ENCODE assay signal across 8 mouse cellular contexts in the genomic region with DNA sequence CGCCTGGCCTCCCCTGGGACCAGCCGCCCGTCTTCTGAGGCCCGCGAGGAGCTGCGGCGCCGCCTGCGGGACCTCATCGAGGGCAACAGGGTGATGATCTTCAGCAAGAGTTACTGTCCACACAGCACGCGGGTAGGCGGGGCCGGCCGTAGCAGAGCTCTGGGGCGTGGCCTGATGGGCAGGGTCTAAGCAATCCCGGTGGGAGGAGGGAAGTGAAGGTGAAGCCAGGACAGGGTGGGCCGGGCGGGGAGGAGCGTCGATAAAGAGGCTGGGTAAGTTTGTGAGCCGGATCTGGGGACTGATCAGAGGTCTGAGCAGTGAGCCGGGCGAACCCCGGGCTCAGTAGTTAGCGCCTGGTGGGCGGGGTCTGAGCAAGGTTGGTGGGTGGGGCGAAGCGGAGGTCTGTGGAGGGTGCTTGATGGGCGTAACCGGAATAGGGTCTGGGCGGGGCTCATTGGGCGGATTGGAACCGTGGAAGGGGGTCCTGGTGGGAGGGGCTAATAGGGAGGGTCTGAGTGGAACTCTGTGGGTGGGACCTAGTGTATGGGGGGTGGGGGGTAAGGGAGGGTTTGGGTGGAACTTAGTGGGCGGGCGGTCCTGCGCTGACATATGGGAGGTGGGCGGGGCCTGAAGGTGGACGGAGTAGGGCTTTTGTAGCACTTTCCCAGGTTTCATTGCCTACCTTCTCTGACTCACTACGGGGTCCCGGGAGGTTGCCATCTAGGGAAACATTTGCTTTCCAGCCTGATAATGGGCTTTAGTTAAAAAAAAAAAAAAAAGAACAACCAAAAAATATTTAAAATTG. TPM values are rescaled to one million over a fixed set of nuclear protein-coding genes. Genes with fewer than 3 reads are reported as not detected.
DNase-seq lines count a peak whose midpoint lies in the region; ATAC-seq and TF ChIP-seq lines count a peak whose summit lies in the region.

No protein-coding gene starts in this region.

- peaks cover 0 to 2% of the 10 kb centered on the region in 2 experiments; a peak in 2 of 4 replicates for H3K4me1 ChIP-seq in MEL (ENCODE audit: control insufficient read depth in 1 of 2, insufficient read depth in 2 of 2, low read length in 2 of 2)
- no peaks in the 10 kb centered on the region for H3K4me1 ChIP-seq in cerebellum, adult 2 months (ENCODE audit: control insufficient read depth, insufficient read depth, low read length)
- peaks cover 3% of the 10 kb centered on the region; the same call in 1 of the 2 replicates for H3K4me1 ChIP-seq in forebrain, postnatal 0 days (ENCODE audit: insufficient read depth)
- H3K4me1 ChIP-seq in lung, embryonic 15.5 days, result peaks cover 10% of the 10 kb centered on the region

- TF ChIP-seq EP300 in MEL (IDR thresholded peaks at IDR 0.05; ENCODE audit: low read depth in 1 of 2, low read length in 2 of 2), result no peak

- H3K9me3 ChIP-seq in MEL (replicated peaks; ENCODE audit: insufficient read depth, low read length), result no peaks in the 10 kb centered on the region
- no peaks in the 10 kb centered on the region for H3K9me3 ChIP-seq in forebrain, postnatal 0 days (ENCODE audit: low read length)
- H3K9me3 ChIP-seq in lung, embryonic 15.5 days, result no peaks in the 10 kb centered on the region

- H3K4me2 ChIP-seq in forebrain, postnatal 0 days (ENCODE audit: low read depth), result peak overlapping the region; percentile 83
- H3K4me2 ChIP-seq in lung, embryonic 15.5 days, result peak overlapping the region; percentile 95

- H3K36me3 ChIP-seq in MEL (ENCODE audit: control insufficient read depth in 1 of 2, insufficient read depth in 2 of 2, low read length in 2 of 2), result peaks cover 0 to 2% of the 10 kb centered on the region in 2 experiments; a peak in 1 of 4 replicates
- H3K36me3 ChIP-seq in forebrain, postnatal 0 days (ENCODE audit: insufficient read depth), result no peaks in the 10 kb centered on the region
- no peaks in the 10 kb centered on the region for H3K36me3 ChIP-seq in lung, embryonic 15.5 days

- TF ChIP-seq CTCF in MEL (IDR thresholded peaks at IDR 0.05 in 2 of 3, conservative IDR thresholded peaks at IDR 0.05 in 1 of 3; ENCODE audit: control insufficient read depth in 1 of 3, insufficient read depth in 1 of 3, low read depth in 2 of 3, low read length in 3 of 3, poor library complexity in 1 of 3, severe bottlenecking in 1 of 3), result no peak
- no peak for TF ChIP-seq CTCF in cerebellum, adult 2 months (IDR thresholded peaks at IDR 0.05; ENCODE audit: borderline replicate concordance, insufficient read depth, low read depth, low read length)
- no peak; the same call in 1 of the 2 replicates for TF ChIP-seq CTCF in forebrain, postnatal 0 days (IDR thresholded peaks at IDR 0.05; ENCODE audit: low read depth)

- DNase-seq in MEL (ENCODE audit: low read depth, low spot score), result peak; percentile 97
- DNase-seq in cerebellum, adult 2 months, result peak; percentile 72 to 75
- peak; percentile 86 for DNase-seq in forebrain, postnatal 0 days
- peak; percentile 94 for DNase-seq in heart, postnatal 4 days
- DNase-seq in layer of hippocampus, adult 8-10 months (ENCODE audit: low spot score in 2 of 2), result peak; percentile 65 to 66
- DNase-seq in ovary, adult 18-20 months (ENCODE audit: low spot score), result peak; percentile 91
- DNase-seq in thymus, postnatal 10 days (ENCODE audit: low spot score in 2 of 2), result peak; percentile 77 to 83

- peak overlapping the region; percentile 73 for H3K9ac ChIP-seq in MEL (ENCODE audit: control insufficient read depth, low read depth, low read length, poor library complexity, severe bottlenecking)
- H3K9ac ChIP-seq in forebrain, postnatal 0 days, result peak overlapping the region; percentile 89
- peak overlapping the region; percentile 42 for H3K9ac ChIP-seq in lung, embryonic 15.5 days

- H3K4me3 ChIP-seq in MEL (ENCODE audit: control insufficient read depth in 1 of 2, insufficient read depth in 1 of 2, low read depth in 2 of 2, low read length in 2 of 2), result peak overlapping the region; percentile 62 to 79
- H3K4me3 ChIP-seq in cerebellum, adult 2 months (replicated peaks; ENCODE audit: insufficient read depth, low read depth, low read length), result peak overlapping the region; percentile 37
- peak overlapping the region; percentile 75 for H3K4me3 ChIP-seq in forebrain, postnatal 0 days (ENCODE audit: low read depth, low read length)
- H3K4me3 ChIP-seq in lung, embryonic 15.5 days, result peak overlapping the region; percentile 61

- H3K27ac ChIP-seq in MEL (ENCODE audit: control insufficient read depth, low read depth, low read length), result peak overlapping the region; percentile 55
- no peak overlapping the region for H3K27ac ChIP-seq in cerebellum, adult 2 months (ENCODE audit: insufficient read depth, low read length)
- peak overlapping the region; percentile 94 for H3K27ac ChIP-seq in forebrain, postnatal 0 days (ENCODE audit: low read depth, low read length)
- peak overlapping the region; percentile 89 for H3K27ac ChIP-seq in lung, embryonic 15.5 days

- peak; percentile 32 to 51; a peak in 2 of 4 replicates for TF ChIP-seq POLR2A in MEL (IDR thresholded peaks at IDR 0.05; ENCODE audit: control insufficient read depth in 1 of 2, insufficient read depth in 1 of 2, low read depth in 1 of 2, low read length in 2 of 2, poor library complexity in 1 of 2)
- TF ChIP-seq POLR2A in cerebellum, adult 2 months (IDR thresholded peaks at IDR 0.05; ENCODE audit: borderline replicate concordance, insufficient read depth, low read length), result no peak

- under 1% methylated on average over 41 of the region's 41 CpGs for WGBS in cerebellum, adult 2 months
- under 1% methylated on average over 39 of the region's 41 CpGs for WGBS in forebrain, postnatal 0 days
- under 1% methylated on average over 41 of the region's 41 CpGs for whole genome bisulfite sequencing in lung, embryonic 15.5 days

- ATAC-seq in forebrain, postnatal 0 days, result peak; percentile 87
- ATAC-seq in lung, embryonic 15.5 days (ENCODE audit: borderline replicate concordance, extremely low read depth, low FRiP score, low TSS enrichment), result peak; percentile 96

- no peaks in the 10 kb centered on the region for H3K79me2 ChIP-seq in MEL (ENCODE audit: control insufficient read depth, insufficient read depth, low read length, poor library complexity)

- TF ChIP-seq RAD21 in MEL (IDR thresholded peaks at IDR 0.05; ENCODE audit: low read depth, low read length), result no peak

- no peaks in the 10 kb centered on the region; a peak in 1 of 4 replicates for H3K27me3 ChIP-seq in MEL (ENCODE audit: control insufficient read depth in 1 of 2, insufficient read depth in 2 of 2, low read length in 2 of 2)
- no peaks in the 10 kb centered on the region for H3K27me3 ChIP-seq in cerebellum, adult 2 months (ENCODE audit: control insufficient read depth, insufficient read depth, low read length)
- no peaks in the 10 kb centered on the region for H3K27me3 ChIP-seq in forebrain, postnatal 0 days (ENCODE audit: insufficient read depth, low read length)
- H3K27me3 ChIP-seq in lung, embryonic 15.5 days, result no peaks in the 10 kb centered on the region

TF ChIP-seq in MEL, 35 proteins besides CTCF, POLR2A, EP300 and RAD21 (continues in another document):
- 0 out of 2 replicates have a peak, but pooled peaks have one; percentile 15 for TF ChIP-seq ZNF384 (IDR thresholded peaks at IDR 0.05; ENCODE audit: low read depth, low read length)
- peak; percentile 7; the same call in 1 of the 2 replicates for TF ChIP-seq HCFC1 (IDR thresholded peaks at IDR 0.05; ENCODE audit: low read depth, low read length)
- TF ChIP-seq CHD2 (IDR thresholded peaks at IDR 0.05; ENCODE audit: low read length), result no peak
- no peak for TF ChIP-seq SMC3 (IDR thresholded peaks at IDR 0.05; ENCODE audit: low read depth, low read length)
- TF ChIP-seq MYC (IDR thresholded peaks at IDR 0.05; ENCODE audit: low read depth, low read length), result no peak
- no peak for TF ChIP-seq ZC3H11A (IDR thresholded peaks at IDR 0.05; ENCODE audit: low read depth, low read length)
- no peak for TF ChIP-seq ZKSCAN1 (IDR thresholded peaks at IDR 0.05; ENCODE audit: low read depth, low read length)
- TF ChIP-seq E2F4 (IDR thresholded peaks at IDR 0.05; ENCODE audit: borderline replicate concordance, low read depth, low read length), result no peak
- TF ChIP-seq TBP (IDR thresholded peaks at IDR 0.05; ENCODE audit: low read depth, low read length), result no peak
- TF ChIP-seq UBTF (IDR thresholded peaks at IDR 0.05; ENCODE audit: borderline replicate concordance, insufficient read depth, low read depth, low read length), result no peak
- no peak for TF ChIP-seq TCF12 (IDR thresholded peaks at IDR 0.05; ENCODE audit: low read depth, low read length)
- TF ChIP-seq MAZ (IDR thresholded peaks at IDR 0.05; ENCODE audit: low read depth, low read length), result peak; percentile 43; the same call in 1 of the 2 replicates
- no peak for TF ChIP-seq MAFK (IDR thresholded peaks at IDR 0.05; ENCODE audit: borderline replicate concordance, low read depth, low read length)
- no peak for TF ChIP-seq GATA1 (IDR thresholded peaks at IDR 0.05; ENCODE audit: low read depth, low read length)
- TF ChIP-seq BHLHE40 (IDR thresholded peaks at IDR 0.05; ENCODE audit: borderline replicate concordance, low read depth, low read length), result no peak
- TF ChIP-seq NELFE (IDR thresholded peaks at IDR 0.05; ENCODE audit: low read depth, low read length), result peak; percentile 41; the same call in 1 of the 2 replicates

RNA-seq across cellular contexts. Expression of a gene that starts 0.7 kb away (rescaled TPM):
- 9.2 and 15.1 TPM in 2 replicates for total RNA-seq in MEL (2012; rRNA removed)
- polyA plus RNA-seq in MEL (2012; ENCODE audit: insufficient read depth in 1 of 2, insufficient read length in 2 of 2, low read depth in 1 of 2, low replicate concordance in 2 of 2, missing spikeins in 1 of 2), result 1 to 10 TPM in 1 of 2 experiments, not detected in 1; 8.7 TPM
- polyA plus RNA-seq in cerebellum, adult 2 months (2012; rRNA removed), result 4.7 and 5.5 TPM in 2 replicates
- total RNA-seq in forebrain, postnatal 0 days (2014; rRNA removed), result 21.2 and 24.2 TPM in 2 replicates
- 20.1 and 21.4 TPM in 2 replicates for polyA plus RNA-seq in forebrain, postnatal 0 days (2015; fragmentation: Nextera tagmentation; extraction: Ambion mirVana)
- 10 to 100 TPM; 27.1 to 27.3 TPM for total RNA-seq in heart, postnatal 4 days (2021)
- 1 to 10 TPM; 2.9 to 6.3 (median 4.1) TPM for total RNA-seq in layer of hippocampus, adult 8-10 months (2022)
- polyA plus RNA-seq in lung, embryonic 15.5 days (2015; fragmentation: Nextera tagmentation; extraction: Ambion mirVana), result 11.2 and 11.6 TPM in 2 replicates

RNA-seq across cellular contexts. Expression of a gene that starts 49.0 kb away (rescaled TPM):
- total RNA-seq in MEL (2012; rRNA removed), result 49.5 and 53.0 TPM in 2 replicates
- 10 to 100 TPM in 1 of 2 experiments, not detected in 1; 74.7 TPM for polyA plus RNA-seq in MEL (2012; ENCODE audit: insufficient read depth in 1 of 2, insufficient read length in 2 of 2, low read depth in 1 of 2, low replicate concordance in 2 of 2, missing spikeins in 1 of 2)
- 93.1 and 104 TPM in 2 replicates for polyA plus RNA-seq in cerebellum, adult 2 months (2012; rRNA removed)
- 159 and 199 TPM in 2 replicates for total RNA-seq in forebrain, postnatal 0 days (2014; rRNA removed)
- polyA plus RNA-seq in forebrain, postnatal 0 days (2015; fragmentation: Nextera tagmentation; extraction: Ambion mirVana), result 210 and 211 TPM in 2 replicates
- total RNA-seq in heart, postnatal 4 days (2021), result 10 to 100 TPM; 18.8 to 19.8 TPM
- 10 to 100 TPM; 68.3 to 73.7 (median 71.1) TPM for total RNA-seq in layer of hippocampus, adult 8-10 months (2022)
- polyA plus RNA-seq in lung, embryonic 15.5 days (2015; fragmentation: Nextera tagmentation; extraction: Ambion mirVana), result 60.8 and 62.1 TPM in 2 replicates
